Mouse (Mus musculus): ENCODE data around the gene Brpf3. TPM values are rescaled to one million over a fixed set of nuclear protein-coding genes. Genes with fewer than 3 reads are reported as not detected.

The Brpf3 gene
- total RNA-seq, 2 experiments from 2014 or later: 6.2 to 61.1 TPM

- no peak for ATAC-seq (replicated peaks; ENCODE audit: low FRiP score, low TSS enrichment, poor library complexity, severe bottlenecking)
Observed at GRCm38 (mm10) chr17:28866921-28867320, 66.0 kb downstream of the Brpf3 start.

- no peak for ATAC-seq (replicated peaks; ENCODE audit: low FRiP score, low TSS enrichment, poor library complexity, severe bottlenecking)
Observed at GRCm38 (mm10) chr17:28867381-28867780, 66.5 kb downstream of the Brpf3 start.

- no peak for ATAC-seq (replicated peaks; ENCODE audit: low FRiP score, low TSS enrichment, poor library complexity, severe bottlenecking)
Observed at GRCm38 (mm10) chr17:28869412-28870110, 68.7 kb downstream of the Brpf3 start.

- ATAC-seq (replicated peaks; ENCODE audit: low FRiP score, low TSS enrichment, poor library complexity, severe bottlenecking): no peak
Observed at GRCm38 (mm10) chr17:28870435-28870834, 69.5 kb downstream of the Brpf3 start.

- no peak for ATAC-seq (replicated peaks; ENCODE audit: low FRiP score, low TSS enrichment, poor library complexity, severe bottlenecking)
Observed at GRCm38 (mm10) chr17:28871831-28872230, 70.9 kb downstream of the Brpf3 start.

- ATAC-seq (replicated peaks; ENCODE audit: low FRiP score, low TSS enrichment, poor library complexity, severe bottlenecking): no peak
Observed at GRCm38 (mm10) chr17:28872322-28872721, 71.4 kb downstream of the Brpf3 start.

- no peak for ATAC-seq (replicated peaks; ENCODE audit: low FRiP score, low TSS enrichment, poor library complexity, severe bottlenecking)
Observed at GRCm38 (mm10) chr17:28874216-28874615, 73.3 kb downstream of the Brpf3 start.

- ATAC-seq (replicated peaks; ENCODE audit: low FRiP score, low TSS enrichment, poor library complexity, severe bottlenecking): no peak
Observed at GRCm38 (mm10) chr17:28874825-28875224, 73.9 kb downstream of the Brpf3 start.

- no peak for ATAC-seq (replicated peaks; ENCODE audit: low FRiP score, low TSS enrichment, poor library complexity, severe bottlenecking)
Observed at GRCm38 (mm10) chr17:28875316-28875715, 74.4 kb downstream of the Brpf3 start.

- ATAC-seq (replicated peaks; ENCODE audit: low FRiP score, low TSS enrichment, poor library complexity, severe bottlenecking): no peak
Observed at GRCm38 (mm10) chr17:28876331-28876730, 75.4 kb downstream of the Brpf3 start.

- ATAC-seq (replicated peaks; ENCODE audit: low FRiP score, low TSS enrichment, poor library complexity, severe bottlenecking): no peak
Observed at GRCm38 (mm10) chr17:28876821-28877220, 75.9 kb downstream of the Brpf3 start.

- ATAC-seq (replicated peaks; ENCODE audit: low FRiP score, low TSS enrichment, poor library complexity, severe bottlenecking): peak; percentile 55
Observed at GRCm38 (mm10) chr17:28879931-28880391, 79.1 kb downstream of the Brpf3 start.

GRCm38 (mm10) chr17:28882316-28882715 is 81.4 kb downstream of the Brpf3 start:
- ATAC-seq (replicated peaks; ENCODE audit: low FRiP score, low TSS enrichment, poor library complexity, severe bottlenecking): peak; percentile 86

GRCm38 (mm10) chr17:28882810-28883209 is 81.9 kb downstream of the Brpf3 start:
- no peak for ATAC-seq (replicated peaks; ENCODE audit: low FRiP score, low TSS enrichment, poor library complexity, severe bottlenecking)

- no peak for ATAC-seq (replicated peaks; ENCODE audit: low FRiP score, low TSS enrichment, poor library complexity, severe bottlenecking)
Observed at GRCm38 (mm10) chr17:28883941-28884516, 83.1 kb downstream of the Brpf3 start.

GRCm38 (mm10) chr17:28885231-28885630 is 84.3 kb downstream of the Brpf3 start:
- no peak for ATAC-seq (replicated peaks; ENCODE audit: low FRiP score, low TSS enrichment, poor library complexity, severe bottlenecking)

GRCm38 (mm10) chr17:28886266-28886665 is 85.4 kb downstream of the Brpf3 start:
- no peak for ATAC-seq (replicated peaks; ENCODE audit: low FRiP score, low TSS enrichment, poor library complexity, severe bottlenecking)
